Mouse (Mus musculus) frontal cortex, postnatal 14 days (tissue): ENCODE results near the gene Poln.

Experiments
- DNase-seq, 2 experiments: peaks; one replicate each; pipeline ENCODE4 v3.0.0; 2022; ENCODE audit warnings: low spot score in 2 of 2

The Poln gene

DNA sequence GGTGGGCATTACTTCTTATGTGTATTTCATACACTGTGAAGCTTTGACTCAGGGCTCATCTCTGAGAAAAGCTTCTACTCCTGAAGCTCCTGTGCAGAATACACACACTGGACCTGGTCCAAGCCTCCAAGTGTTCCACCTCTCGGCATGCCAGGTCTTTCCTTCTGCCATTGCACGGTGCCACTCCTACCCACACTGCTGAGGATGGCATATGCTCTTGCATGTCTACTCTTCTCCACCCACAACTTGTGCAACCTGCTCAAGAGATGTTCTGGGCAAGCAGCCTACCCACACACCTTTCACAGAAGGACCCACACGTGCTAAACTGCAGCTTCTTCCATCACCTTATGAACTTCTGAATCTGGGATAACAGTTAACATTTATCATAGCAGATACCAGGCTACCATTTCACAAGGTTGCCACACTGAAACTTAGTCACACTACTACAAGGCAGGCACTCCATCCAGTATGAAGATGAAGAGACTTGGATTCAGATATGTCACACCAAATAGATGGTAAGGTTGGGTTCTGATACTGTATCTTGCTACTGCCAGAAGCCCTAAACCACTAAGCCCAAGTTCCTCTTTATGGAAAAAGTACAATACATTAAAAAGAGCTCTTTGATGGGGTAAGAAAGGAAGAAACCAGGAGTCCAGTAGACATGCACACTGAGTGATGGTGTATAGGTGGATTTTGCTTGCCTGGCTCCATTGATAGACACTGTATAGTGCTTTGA lies 50.0 kb downstream of the Poln start:
- no peak for DNase-seq

DNA sequence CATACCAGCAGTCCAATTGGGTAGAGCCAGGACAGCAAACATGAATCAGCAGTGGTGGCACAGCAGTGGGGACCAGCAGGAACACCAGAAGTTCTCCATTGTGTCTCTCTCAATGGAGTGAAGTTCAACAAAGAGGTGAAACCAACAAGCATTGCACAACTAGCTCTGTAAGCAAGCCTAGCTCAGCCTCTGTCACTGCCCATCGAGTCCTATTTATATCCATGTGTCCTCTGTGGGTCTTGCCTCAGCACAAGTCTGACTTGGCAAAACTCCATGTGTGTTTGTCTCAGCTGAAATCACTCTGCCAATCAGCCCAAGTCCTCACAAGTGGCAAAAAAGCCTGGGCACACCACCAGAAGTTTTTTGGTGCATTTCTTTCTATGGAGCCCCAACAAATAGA lies 63.6 kb downstream of the Poln start:
- no peak for DNase-seq

DNA sequence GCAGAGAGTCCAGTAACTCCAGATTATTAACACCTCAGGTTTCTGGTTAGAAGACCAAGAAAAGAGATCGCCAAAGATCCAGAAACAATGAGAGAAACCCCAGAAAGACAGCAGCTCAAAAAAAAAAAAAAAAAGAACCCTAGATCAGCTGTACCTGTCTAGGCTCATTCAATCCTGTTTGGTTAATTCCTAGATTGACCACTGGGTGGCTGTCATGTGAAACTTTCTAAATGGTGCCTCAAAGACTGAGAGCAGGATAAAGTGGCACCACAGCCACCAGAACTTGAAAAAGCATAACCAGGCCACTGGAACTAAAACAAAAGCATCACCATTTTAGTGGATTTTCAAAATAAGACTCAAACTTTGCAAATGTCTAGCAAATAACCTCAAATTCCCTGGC lies 71.9 kb downstream of the Poln start:
- DNase-seq: peak; percentile 6 to 36

DNA sequence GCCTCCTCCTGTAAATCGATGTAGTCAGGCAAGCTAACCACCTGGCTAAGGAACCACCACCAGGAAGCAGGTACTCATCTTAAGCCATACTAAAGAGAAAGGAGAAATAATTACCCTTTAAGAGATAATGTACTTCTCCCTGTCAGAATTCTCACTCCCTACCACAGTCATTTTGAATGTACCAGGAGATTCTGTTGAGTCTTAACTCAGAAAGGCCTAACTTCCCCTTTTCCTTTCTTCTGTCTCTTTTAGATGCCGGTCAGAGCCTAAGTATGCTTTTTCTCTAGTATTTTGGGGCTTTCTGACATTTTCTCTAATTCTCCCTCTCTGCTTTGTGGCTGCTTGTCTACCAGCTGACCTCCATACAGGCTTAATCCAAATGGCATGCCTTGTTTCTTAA lies 76.2 kb downstream of the Poln start:
- DNase-seq: no peak

DNA sequence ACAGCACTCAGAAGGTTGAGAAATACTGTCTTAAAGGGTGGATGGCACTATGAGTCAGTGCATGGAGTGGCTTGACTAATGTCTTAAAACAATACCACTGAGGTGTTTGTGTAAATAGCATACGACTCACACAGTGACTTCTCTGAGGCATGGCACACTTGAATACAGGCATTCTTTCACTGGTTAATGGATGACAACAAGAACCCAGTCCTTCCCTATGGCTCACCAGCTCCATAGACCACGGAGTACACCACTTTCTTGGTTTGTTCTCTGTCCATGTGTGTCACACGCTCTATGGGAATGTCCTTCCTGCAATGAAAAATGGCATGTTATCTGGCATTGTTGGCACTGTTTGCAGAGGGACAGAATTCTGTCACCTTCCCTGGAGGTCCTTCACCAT lies 136.7 kb downstream of the Poln start:
- DNase-seq: no peak

DNA sequence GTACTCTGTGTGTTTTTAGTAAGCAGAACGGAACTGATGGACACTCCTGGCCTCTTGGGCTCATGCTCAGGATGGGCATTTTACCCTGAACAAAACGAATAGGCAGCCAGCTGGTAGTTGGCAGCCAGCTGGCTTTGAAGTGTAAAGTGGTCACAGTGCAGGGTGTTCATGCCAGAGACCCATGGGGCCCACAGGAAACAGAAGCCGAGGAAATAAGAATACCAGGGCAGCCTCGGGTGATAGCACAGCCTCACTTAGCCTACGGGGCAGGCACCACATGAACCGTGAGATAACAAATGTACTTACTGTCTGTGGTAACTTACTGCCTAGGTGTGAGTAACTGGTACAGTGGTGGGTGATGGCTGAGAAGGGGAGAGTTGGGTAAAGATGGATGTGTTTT lies 138.2 kb downstream of the Poln start:
- no peak for DNase-seq

DNA sequence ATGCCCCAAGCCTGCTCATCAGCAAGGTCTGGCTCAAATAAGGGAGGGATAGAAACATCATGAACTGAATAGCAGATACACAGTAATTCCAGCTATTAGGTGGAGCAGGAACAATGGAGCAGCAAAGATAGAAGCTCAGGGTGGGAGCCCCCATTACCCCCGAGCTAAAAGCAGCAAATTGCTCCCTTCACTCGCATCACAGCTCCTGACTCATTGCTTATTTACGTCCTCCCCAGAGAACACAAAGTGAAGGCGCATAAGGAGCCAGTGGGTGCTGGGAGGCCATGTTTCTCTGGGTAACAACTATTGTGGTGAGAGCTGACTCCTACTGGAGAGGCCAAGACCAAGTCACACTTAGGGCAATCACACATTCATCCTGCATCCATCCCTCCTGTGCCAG lies 139.1 kb downstream of the Poln start:
- no peak for DNase-seq

DNA sequence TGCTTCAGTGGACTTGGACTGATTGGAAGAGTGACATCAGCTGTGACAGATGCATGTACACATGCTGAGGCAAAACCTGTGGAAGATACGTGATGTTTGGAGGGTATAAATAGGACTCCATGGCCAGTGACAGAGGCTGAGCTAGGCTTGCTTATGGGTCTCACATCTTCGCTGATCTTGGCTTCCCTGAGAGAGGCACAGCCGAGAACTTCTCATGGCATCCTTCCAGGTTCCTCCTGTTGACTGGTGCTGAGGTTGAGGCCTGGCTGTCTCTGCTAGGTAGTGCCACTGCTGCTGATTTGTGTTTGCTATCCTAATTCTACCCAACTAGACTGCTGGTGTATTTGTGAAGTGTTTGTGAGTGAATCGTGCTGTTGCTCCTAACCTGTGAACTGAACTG lies 150.3 kb downstream of the Poln start:
- DNase-seq: no peak

DNA sequence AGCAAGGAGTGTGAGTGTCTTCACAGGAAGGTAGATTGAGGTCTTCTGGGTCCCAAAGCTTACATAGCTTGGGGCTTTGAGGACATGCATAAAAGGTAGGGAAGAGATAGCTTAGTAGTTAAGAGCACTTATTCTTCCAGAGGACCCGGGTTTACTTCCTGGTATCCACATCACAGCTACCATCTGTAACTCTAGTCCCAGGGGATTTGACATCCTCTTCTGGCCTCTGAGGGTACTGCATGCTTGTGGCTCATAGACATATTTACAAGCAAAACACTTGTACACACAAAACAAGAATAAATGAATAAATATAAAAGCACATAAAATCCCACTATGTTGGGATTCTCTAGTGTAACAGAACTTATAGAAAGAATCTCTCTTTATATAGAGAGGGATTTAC lies 154.6 kb downstream of the Poln start:
- DNase-seq: no peak

DNA sequence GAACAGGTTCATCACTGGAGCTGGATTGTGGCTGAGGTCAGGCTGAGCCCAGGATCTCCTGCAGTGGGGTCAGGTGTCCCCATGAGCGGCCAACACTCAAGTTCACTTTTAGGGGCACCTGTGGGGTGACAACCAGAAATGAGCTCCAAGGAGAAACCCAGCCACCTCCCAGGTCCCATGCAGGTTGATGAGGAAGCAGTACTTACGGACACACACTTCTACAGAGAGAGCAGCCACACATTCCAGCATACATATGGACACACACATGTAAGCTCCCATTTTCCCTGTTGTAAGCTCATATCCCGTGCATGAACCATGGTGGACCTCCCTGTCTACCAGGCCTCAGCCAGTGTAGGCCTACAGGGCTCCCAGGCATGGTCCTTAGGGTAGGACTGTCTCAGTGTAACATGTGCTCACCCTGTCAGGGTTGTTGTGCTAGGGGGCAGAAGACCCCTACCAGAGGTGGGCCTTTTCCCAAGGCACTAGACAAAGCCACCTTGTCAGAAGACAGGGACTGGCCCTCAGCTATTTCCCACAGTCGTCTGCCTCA lies 161.8 kb downstream of the Poln start:
- no peak for DNase-seq

DNA sequence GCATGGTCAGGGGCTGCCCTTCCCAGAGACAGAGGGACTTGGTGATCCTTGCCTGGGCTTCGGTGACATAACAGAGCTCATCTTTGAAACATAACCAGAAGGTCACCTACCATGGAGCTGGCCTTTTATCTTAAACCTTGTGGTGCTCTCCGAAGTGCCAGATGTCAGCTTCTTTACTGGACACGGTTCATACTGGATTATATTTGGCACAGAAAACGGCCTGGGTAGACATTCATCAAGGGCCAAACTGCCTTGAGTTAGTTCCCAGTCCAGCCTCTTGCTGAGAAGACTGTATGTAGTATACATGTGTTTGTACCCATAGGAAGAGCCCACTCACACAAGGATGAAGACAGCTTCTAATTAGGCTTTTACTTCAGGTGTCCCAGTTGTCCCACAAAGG lies 162.4 kb downstream of the Poln start:
- no peak for DNase-seq

DNA sequence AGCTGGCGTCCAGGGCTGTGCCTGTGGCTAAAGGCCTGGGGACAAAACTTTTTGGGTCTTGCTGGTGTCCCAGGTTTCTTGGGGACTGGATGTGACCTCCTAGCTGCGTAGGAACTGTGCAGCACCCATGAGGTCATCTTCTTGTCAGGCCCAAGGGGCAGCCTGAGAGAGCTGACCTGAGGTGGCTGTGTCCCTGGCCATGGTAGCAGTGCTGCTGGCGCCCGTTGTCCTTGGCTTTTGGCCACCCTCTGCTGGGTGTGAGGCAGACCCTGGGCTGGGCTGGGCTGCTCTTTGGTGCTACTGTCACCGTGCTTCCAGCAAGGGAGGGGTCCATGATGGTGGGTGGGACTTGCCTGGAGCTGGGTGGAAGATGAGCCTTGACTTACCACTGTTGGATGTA lies 164.6 kb downstream of the Poln start:
- no peak for DNase-seq

DNA sequence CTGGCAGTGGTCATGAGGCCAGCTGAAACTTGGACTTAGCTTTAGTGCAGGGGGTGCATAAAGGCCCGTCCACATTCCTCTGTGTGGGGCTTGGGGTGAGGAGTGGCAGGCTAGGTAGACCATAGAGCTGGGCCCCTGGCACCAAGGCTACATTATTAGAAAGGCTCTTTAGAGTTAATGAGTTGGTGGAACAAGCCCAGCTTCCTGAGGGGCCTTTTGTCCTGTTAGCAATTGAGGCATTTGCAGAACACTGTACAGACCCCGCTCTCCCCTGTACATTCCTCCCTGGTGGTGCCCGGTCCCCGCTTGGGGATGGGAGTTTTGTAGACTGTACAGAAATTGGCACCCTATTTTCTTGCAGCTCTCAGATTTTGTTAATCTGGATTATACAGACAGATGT lies 166.6 kb downstream of the Poln start:
- DNase-seq: no peak

DNA sequence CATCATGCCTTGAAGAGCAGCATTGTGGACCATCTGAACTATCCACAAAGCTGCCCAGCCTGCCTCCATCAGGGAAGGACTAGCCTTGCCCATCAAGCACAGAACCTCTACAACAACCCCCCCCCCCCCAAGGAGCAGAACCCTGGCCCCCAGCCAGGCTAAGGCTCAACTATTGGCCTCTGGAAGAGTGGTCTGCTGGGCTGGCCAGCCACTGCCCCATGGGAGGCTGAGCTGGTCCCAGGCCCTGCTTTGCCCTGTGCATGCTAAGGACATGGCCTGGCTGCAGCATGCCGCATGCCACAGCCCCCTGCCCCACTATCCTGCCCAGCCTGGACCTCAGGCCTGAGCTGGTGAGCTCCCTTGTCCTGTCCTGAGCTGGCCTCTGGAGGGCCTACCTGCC lies 167.8 kb downstream of the Poln start:
- DNase-seq: no peak

DNA sequence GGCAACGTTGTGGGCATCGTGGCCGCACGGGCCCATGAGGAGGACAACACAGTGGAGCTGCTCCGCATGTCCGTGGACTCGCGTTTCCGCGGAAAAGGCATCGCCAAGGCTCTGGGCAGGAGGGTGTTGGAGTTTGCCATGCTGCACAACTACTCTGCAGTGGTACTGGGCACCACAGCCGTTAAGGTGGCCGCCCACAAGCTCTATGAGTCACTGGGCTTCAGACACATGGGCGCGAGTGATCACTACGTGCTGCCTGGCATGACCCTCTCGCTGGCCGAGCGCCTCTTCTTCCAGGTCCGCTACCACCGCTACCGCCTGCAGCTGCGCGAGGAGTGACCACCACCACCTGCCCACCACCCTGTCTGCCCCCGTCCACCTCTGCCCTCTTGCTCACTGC lies 168.4 kb downstream of the Poln start:
- DNase-seq: no peak

DNA sequence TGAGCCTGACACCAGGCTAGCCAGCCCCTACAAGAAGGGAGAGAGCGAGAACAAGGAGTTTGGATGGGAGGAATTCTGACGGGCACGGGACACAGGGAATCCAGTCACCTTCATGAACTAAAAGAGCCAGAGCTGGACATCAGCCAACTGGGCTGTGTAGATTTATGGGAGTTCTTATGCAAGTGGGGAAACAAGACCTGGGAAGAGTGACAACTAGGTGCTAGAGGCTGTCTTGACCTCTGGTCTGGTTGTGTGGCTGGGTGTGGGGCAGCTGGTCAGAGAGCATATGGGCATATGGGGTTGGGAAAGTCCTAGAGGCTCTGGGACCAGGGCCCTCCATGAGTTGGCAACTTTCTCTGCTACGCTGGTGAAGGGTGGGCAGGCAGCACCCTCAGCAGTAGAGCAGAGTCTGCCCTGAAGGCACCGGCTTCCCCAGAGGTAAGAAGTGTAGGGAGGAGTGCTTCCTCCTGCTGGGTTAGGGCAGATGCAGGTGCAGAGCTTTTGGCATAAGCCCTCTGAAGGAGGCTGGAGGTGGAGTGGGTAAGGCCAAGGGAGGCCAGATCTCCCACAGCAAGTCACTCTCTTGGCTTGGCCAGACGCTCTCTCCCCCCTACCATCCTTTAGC lies 169.7 kb downstream of the Poln start:
- no peak for DNase-seq

DNA sequence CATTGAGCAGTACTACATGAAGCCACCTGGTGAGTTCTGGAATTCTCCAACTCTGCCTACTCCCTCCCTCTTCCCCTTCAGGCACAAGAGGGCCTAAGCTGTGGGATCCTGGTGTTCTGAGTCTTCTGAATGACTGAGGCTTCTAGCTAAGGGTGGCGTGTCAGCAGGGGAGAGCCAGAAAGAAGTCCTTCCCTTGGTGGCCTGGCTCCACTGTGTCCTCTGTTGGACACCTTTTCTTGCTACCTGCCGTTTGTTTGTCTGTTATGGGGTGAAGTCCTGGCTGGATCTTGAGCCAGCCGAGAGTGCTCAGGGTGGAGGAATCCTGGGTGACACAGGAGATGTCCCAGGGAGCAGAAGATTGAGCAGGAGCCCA lies 170.8 kb downstream of the Poln start:
- DNase-seq: no peak

DNA sequence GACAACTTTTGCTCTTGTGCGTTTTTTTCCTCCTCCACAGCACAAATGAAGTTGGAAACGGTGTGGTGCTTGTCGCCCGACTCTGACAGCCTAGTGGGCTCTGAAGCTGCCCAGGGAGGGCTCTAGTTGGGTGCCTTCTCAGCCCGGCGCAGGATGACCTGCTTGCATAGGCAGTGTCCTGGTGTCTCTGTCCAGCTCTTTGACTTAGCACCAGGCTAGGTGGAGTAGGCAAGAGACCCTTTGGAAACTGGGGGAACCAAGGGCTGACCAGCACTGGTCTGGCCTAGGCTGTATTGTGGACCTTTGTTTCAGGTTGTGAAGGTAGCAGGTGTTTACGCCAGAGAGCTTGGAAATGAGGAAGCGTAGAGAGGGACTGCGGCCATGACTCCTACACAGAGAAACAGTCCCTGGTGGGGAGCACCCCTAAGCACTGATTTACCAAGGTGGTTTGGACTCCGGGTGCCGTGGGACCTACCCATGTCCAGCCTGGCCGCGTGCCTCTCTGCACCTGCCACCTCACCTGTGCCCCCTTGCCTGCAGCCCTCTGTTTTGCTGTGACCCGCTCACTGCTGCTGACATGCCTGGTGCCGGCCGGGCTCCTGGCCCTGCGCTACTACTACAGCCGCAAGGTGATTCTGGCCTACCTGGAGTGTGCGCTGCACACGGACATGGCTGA lies 171.3 kb downstream of the Poln start:
- DNase-seq: peak in 1 of 2 experiments; percentile 22

DNA sequence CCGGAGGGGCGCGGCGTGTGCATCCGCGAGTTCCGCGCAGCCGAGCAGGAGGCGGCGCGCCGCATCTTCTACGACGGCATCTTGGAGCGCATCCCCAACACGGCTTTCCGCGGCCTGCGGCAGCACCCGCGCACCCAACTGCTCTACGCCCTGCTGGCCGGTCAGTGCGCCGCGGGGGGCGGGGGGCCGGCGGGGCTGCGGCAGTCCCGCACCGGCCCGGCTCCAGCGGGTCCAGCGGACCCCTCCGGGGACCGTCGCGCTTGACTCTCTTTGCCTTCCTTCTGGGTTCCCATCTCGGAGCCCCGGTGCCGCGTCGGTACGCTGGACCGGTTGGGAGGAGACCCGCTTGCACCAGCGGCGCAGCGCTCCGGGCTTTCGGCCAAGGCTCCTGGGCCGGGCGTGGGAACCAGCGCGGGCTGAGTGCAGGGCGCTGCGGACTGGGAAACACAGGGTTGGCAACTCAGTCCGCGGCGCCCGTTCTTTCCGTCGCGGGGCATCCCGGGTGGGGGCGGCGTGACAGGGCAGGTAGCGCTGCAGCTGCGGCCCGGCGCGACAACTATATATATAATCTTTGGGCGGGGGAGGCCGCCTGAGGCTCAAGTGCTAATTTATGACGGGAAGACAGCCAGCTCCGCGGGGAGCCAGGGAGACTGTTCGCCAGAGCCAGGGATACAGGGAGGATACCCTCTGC lies 172.1 kb downstream of the Poln start:
- peak; percentile 68 to 72 for DNase-seq

DNA sequence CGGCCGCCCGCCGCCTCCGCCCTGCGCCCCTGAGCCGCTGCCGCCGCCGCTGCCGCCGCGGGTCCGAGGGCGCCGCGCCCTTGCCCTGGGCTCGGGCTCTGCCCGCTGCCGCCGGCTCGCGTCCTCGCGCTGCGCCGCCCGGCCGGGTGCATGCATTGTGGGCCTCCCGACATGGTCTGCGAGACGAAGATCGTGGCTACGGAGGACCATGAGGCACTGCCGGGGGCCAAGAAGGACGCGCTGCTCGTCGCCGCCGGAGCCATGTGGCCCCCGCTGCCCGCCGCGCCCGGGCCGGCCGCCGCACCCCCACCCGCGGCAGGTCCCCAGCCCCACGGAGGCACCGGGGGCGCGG lies 172.6 kb downstream of the Poln start:
- DNase-seq: no peak

DNA sequence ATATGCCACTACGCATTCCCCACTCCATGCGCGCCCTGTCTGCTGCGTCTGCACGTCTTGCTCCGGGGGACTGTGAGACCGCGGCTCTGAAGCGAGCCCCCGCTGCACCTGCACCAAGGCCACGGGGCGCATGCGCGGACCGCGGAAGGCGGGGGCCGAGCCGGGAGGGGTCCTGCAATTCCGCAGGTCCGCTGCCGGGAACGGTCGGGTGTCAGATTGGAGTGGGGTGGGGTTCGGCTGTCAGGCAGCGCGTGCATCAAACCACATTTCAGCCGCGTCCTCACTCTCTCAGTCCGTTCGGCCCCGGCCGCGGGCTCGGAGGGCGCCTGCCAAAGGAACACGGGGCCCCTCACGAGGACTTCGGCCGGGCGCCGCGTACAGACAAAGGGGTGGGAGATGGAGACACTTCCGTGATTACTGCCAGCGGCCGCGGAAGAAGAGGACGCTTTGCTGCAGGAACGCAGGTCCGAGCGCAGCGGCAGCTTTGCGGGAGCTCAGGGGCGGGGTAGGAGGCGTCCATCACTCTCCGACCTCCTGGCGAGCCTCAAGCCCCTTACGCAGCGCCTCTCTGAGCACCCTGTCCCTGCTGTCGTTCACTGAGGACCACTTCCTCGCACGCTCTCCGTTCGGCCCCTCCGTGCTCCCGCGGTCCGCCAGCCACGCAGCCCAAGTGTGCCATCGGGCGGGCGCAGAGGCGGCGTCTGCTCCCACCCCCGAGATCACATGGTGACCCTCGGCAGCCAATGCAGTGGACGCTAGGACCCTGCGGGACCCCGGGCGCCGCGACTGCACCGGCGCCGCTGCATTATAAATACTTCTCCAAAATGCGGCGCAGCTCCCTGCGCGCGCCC lies 173.2 kb downstream of the Poln start, which contains the start of gene Nat8l:
Nat8l (plus strand) TSS at position 142 of the 851 bp plus-strand sequence.
- DNase-seq: peak; percentile 86 to 87
